Mouse (Mus musculus): ENCODE data around the gene Neb.

- no peak for TF ChIP-seq CTCF (conservative IDR thresholded peaks at IDR 0.05; ENCODE audit: low read length)
- TF ChIP-seq NANOG (IDR thresholded peaks at IDR 0.05; ENCODE audit: borderline replicate concordance, low read length) = no peak
These were observed 201.1 kb downstream of the Neb start for GRCm38 (mm10) chr2:52177184-52177583.
